Mouse (Mus musculus): Measurements from ENCODE around the gene Mymx.

Mymx gene

GRCm38 (mm10) chr17:45610144-45610866 is 8.4 kb upstream of the Mymx start:
- no peak for DNase-seq (ENCODE audit: low read depth in 1 of 2, low spot score in 2 of 2)

- no peak for DNase-seq (ENCODE audit: low read depth in 1 of 2, low spot score in 2 of 2)
Measured at GRCm38 (mm10) chr17:45608396-45608795, 6.5 kb upstream of the Mymx start.

- DNase-seq (ENCODE audit: low read depth in 1 of 2, low spot score in 2 of 2) = no peak
Measured at GRCm38 (mm10) chr17:45606992-45607879, 5.3 kb upstream of the Mymx start.

- DNase-seq (ENCODE audit: low read depth in 1 of 2, low spot score in 2 of 2) = no peak
Measured at GRCm38 (mm10) chr17:45602984-45603383, 1.1 kb upstream of the Mymx start.

- DNase-seq (ENCODE audit: low read depth in 1 of 2, low spot score in 2 of 2) = no peak
Measured at GRCm38 (mm10) chr17:45601325-45601724, 577 bp downstream of the Mymx start.

GRCm38 (mm10) chr17:45600267-45600666 is 1.6 kb downstream of the Mymx start:
- no peak for DNase-seq (ENCODE audit: low read depth in 1 of 2, low spot score in 2 of 2)

GRCm38 (mm10) chr17:45599446-45600242 is 2.3 kb downstream of the Mymx start, which contains the start of gene Slc29a1:
Gene Slc29a1, minus strand, starts transcription at chr17:45599606.
- no peak for DNase-seq (ENCODE audit: low read depth in 1 of 2, low spot score in 2 of 2)

GRCm38 (mm10) chr17:45598891-45599290 is 3.0 kb downstream of the Mymx start:
- no peak for DNase-seq (ENCODE audit: low read depth in 1 of 2, low spot score in 2 of 2)

GRCm38 (mm10) chr17:45598376-45598775 is 3.5 kb downstream of the Mymx start:
- DNase-seq (ENCODE audit: low read depth in 1 of 2, low spot score in 2 of 2) = no peak

- DNase-seq (ENCODE audit: low read depth in 1 of 2, low spot score in 2 of 2) = no peak
Measured at GRCm38 (mm10) chr17:45597787-45598186, 4.1 kb downstream of the Mymx start.

GRCm38 (mm10) chr17:45596631-45597396 is 5.1 kb downstream of the Mymx start:
- peak in 1 of 2 experiments; percentile 42 for DNase-seq (ENCODE audit: low read depth in 1 of 2, low spot score in 2 of 2)

GRCm38 (mm10) chr17:45595736-45596390 is 6.0 kb downstream of the Mymx start:
- DNase-seq (ENCODE audit: low read depth in 1 of 2, low spot score in 2 of 2) = no peak

- DNase-seq (ENCODE audit: low read depth in 1 of 2, low spot score in 2 of 2) = peak in 1 of 2 experiments; percentile 37
Measured at GRCm38 (mm10) chr17:45594881-45595735, 6.8 kb downstream of the Mymx start.

GRCm38 (mm10) chr17:45594195-45594594 is 7.7 kb downstream of the Mymx start:
- DNase-seq (ENCODE audit: low read depth in 1 of 2, low spot score in 2 of 2) = no peak

GRCm38 (mm10) chr17:45593479-45593878 is 8.4 kb downstream of the Mymx start:
- no peak for DNase-seq (ENCODE audit: low read depth in 1 of 2, low spot score in 2 of 2)

- no peak for DNase-seq (ENCODE audit: low read depth in 1 of 2, low spot score in 2 of 2)
Measured at GRCm38 (mm10) chr17:45592606-45593431, 9.1 kb downstream of the Mymx start.

GRCm38 (mm10) chr17:45591701-45592605 is 9.9 kb downstream of the Mymx start:
- DNase-seq (ENCODE audit: low read depth in 1 of 2, low spot score in 2 of 2) = no peak

All from monocyte, adult 2 months (primary cell).